Mouse (Mus musculus) gastrocnemius, postnatal 10 days (tissue): ENCODE results near the gene Slc20a1. TPM values are rescaled to one million over a fixed set of nuclear protein-coding genes. Genes with fewer than 3 reads are reported as not detected.
A peak's percentile ranks its signal among the peaks of the same experiment; 100 is the strongest.

ENCODE experiments used
- DNase-seq: peaks from one replicate; pipeline ENCODE4 v3.0.0; 2021; ENCODE audit warnings: mixed read lengths
- total RNA-seq, 2 experiments: library from RNA; stranded (reverse); gene quantifications; 2 replicates each; pipeline ENCODE4 v1.2.3; 2021

Gene Slc20a1
- total RNA-seq, 2 experiments from 2014 or later, result 6.9 to 13.4 TPM

GRCm38 (mm10) chr2:129253631-129253970 lies 55.0 kb downstream of the Slc20a1 start:
- DNase-seq, result no peak

GRCm38 (mm10) chr2:129254076-129254475 lies 55.5 kb downstream of the Slc20a1 start:
- no peak for DNase-seq

- DNase-seq, result no peak
These were observed 57.4 kb downstream of the Slc20a1 start for GRCm38 (mm10) chr2:129256006-129256405.

- no peak for DNase-seq
These were observed 59.5 kb downstream of the Slc20a1 start for GRCm38 (mm10) chr2:129258056-129258455.

- peak; percentile 46 for DNase-seq
These were observed 60.1 kb downstream of the Slc20a1 start for GRCm38 (mm10) chr2:129258475-129259211.

- no peak for DNase-seq
These were observed 62.1 kb downstream of the Slc20a1 start for GRCm38 (mm10) chr2:129260646-129261045.

Other genes with a start within 250 kb of the Slc20a1 start
- gene Zc3h6, start 231.4 kb upstream of the Slc20a1 start, total RNA-seq, result 1 to 10 TPM; 8.3 to 8.9 TPM
- 10 to 100 TPM; 11.2 to 15.6 TPM for gene Gm10762, start 231.0 kb upstream of the Slc20a1 start, total RNA-seq
- under 1 TPM in 1 of 2 experiments, not detected in 1; 0.07 TPM for gene Vinac1, start 150.6 kb upstream of the Slc20a1 start, total RNA-seq
- gene Ttl, start 132.8 kb upstream of the Slc20a1 start, total RNA-seq, result 10 to 100 TPM in 1 of 2 experiments, 1 to 10 TPM in 1; 8.9 to 11.2 TPM
- gene Polr1b, start 97.8 kb upstream of the Slc20a1 start, total RNA-seq, result 10 to 100 TPM; 10.4 to 15.1 TPM
- 10 to 100 TPM in 1 of 2 experiments, 1 to 10 TPM in 1; 9.1 to 10.2 TPM for gene Chchd5, start 69.1 kb upstream of the Slc20a1 start, total RNA-seq
- 1 to 10 TPM; 6.5 to 8.2 TPM for gene Ckap2l, start 98.4 kb downstream of the Slc20a1 start, total RNA-seq
- not detected for gene Il1a, start 111.2 kb downstream of the Slc20a1 start, total RNA-seq
- under 1 TPM; 0.28 to 0.84 TPM for gene Il1b, start 172.4 kb downstream of the Slc20a1 start, total RNA-seq